Mouse (Mus musculus) bone marrow, adult 2 months (tissue): ENCODE measurements around the gene Rpl3. TPM values are rescaled to one million over a fixed set of nuclear protein-coding genes. Genes with fewer than 3 reads are reported as not detected.

Experiments used
- H3K27ac ChIP-seq: fragments of 200-500 bp; 2 replicates; pipeline ENCODE4 v1.5.1; 2012; ENCODE audit warnings: low read depth, mild to moderate bottlenecking, control low read depth, inconsistent platforms, low read length; ENCODE audit not compliant: control insufficient read depth, poor library complexity, insufficient read depth
- H3K4me1 ChIP-seq: fragments of 200-500 bp; 2 replicates; pipeline ENCODE4 v1.6.1; 2011; ENCODE audit warnings: low read length; ENCODE audit not compliant: control insufficient read depth, insufficient read depth
- H3K4me3 ChIP-seq: fragments of 200-500 bp; replicated peaks from 2 replicates; pipeline ENCODE3; 2011; ENCODE audit warnings: mild to moderate bottlenecking, low read depth, low read length, control low read depth; ENCODE audit not compliant: control insufficient read depth
- CTCF ChIP-seq: fragments of 200-500 bp; IDR thresholded peaks from 2 replicates; pipeline ENCODE4 v1.5.1; 2011; ENCODE audit warnings: low read length, control low read depth; ENCODE audit not compliant: control insufficient read depth, insufficient read depth
- POLR2A ChIP-seq: fragments of 200-500 bp; IDR thresholded peaks from 2 replicates; pipeline ENCODE4 v1.6.1; 2011; ENCODE audit warnings: low read depth, mild to moderate bottlenecking, control low read depth, low read length, borderline replicate concordance; ENCODE audit not compliant: control insufficient read depth
- WGBS: fragments of 180-500 bp; shearing (Covaris S2); methylation state at CpG from one replicate; pipeline ENCODE4 v1.1.7; 2018; 5-methylcytosine and 5-hydroxymethylcytosine counted together
- polyA plus RNA-seq: library from polyadenylated mRNA; stranded (reverse); fragments of >200 nt; gene quantifications from 2 replicates; pipeline ENCODE4 v1.2.4, GENCODE M21; 2011; ENCODE audit warnings: low replicate concordance; ENCODE audit not compliant: missing spikeins, insufficient read depth, insufficient read length

The Rpl3 gene
- polyA plus RNA-seq, 1 experiment: 1,315 TPM

DNA sequence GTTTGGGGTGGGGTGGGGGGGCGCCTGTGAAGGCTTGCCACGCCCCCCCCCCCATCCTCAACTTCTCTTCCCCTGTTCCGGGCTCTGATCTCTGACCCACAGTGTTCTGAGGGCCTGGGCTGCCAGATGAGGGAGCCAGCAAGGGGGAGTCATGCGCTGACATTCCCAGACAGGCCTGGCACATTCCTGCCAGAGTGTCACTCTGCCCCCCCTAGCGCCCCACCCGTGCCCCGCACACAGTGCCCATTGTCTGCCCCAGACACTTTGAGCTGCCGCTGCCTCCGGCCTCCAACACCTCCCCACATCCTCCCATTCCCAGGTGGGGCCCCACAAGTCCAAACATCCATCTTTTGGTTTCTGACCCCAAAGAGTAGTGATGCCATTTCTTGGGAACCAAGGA, 29.3 kb downstream of the Rpl3 start:
- Histone ChIP-seq H3K4me1 (no peaks in the 10 kb centered on the region), H3K4me3 (no peak overlapping the region), H3K27ac (no peak overlapping the region)
- TF ChIP-seq CTCF (no peak), POLR2A (no peak)
- 75% methylated on average over 7 of the region's 9 CpGs for WGBS

DNA sequence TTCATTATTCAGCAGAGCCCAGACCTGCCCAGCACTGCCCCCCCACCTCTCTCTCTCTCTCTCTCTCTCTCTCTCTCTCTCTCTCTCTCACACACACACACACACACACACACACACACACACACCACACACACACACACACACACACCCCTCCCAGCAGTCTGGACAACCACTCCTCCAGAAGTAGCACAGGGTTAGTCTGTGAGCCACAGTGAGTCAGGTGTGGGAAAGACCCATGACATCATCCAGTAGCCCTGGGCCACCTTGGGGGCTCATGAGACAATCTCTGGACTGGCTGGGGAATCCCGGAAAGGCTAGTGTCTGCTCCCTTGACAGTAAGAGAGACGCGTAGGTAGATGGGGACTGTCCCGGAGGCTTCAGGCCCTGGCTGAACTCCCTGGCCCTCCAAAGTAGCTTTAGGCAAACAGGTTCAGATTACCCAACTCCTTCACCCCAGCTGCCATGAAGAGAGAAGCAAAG, 30.6 kb downstream of the Rpl3 start:
- Histone ChIP-seq H3K4me3 (no peak overlapping the region), H3K4me1 (no peaks in the 10 kb centered on the region), H3K27ac (no peak overlapping the region)
- TF ChIP-seq CTCF (no peak), POLR2A (no peak)
- WGBS: 88% methylated on average over 4 of the region's 4 CpGs

DNA sequence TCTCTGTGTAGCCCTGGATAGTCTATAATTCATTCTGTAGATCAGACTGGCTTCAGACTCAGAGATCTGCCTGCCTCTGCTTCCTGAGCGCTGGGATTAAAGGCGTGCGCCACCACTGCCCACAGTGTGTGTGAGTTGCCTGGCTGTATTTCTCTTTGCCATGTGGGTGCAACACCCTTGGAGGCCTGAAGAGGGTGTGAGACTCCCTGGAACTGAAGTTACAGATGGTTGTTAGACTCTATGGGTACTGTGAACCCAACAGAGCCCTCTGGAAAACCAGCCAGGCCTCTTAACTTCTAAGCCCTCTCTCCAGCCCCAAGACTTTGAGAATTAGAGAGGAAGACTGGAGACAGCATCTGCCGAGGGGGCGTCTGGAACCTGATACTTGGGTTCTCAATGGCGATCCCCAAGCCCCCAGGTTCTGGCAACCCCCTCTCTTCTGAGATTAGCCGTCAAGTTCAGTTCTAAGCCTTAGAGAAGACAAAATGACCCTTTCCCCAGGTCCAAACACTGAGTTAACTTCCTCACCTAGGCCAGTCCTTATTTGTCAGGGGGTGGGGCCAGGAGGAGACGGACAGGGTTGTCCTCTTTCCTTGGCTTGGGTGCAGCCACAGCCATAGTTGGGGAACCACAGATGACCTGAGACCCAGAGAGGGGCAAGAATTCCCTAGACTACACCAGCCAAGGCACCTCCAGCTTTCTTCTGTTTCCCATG, 31.2 kb downstream of the Rpl3 start:
- H3K4me3 ChIP-seq: no peak overlapping the region
- H3K27ac ChIP-seq: no peak overlapping the region
- WGBS: 85% methylated on average over 8 of the region's 8 CpGs
- H3K4me1 ChIP-seq: no peaks in the 10 kb centered on the region
- no peak for TF ChIP-seq CTCF
- TF ChIP-seq POLR2A: no peak

DNA sequence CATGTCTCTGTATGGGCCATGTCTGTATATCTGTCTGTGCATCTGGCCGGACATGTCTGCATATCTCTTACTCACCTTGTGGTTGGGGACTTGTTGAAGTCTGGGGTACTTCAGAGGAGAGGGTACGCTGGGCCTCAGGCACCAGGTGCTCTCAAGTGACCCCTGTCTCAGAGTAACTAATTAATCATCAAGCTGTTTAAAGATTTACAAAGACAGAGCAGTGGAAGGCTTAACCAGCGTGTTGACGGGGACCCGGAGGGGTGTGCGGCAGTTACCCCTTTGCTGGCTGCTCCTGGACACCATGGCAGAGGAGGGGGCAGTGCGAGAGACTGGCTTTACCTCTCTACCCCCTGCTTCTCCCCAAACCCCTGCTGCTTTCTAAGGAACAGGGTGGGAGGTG, 32.1 kb downstream of the Rpl3 start:
- Histone ChIP-seq H3K27ac (no peak overlapping the region), H3K4me1 (no peaks in the 10 kb centered on the region), H3K4me3 (no peak overlapping the region)
- TF ChIP-seq POLR2A (no peak), CTCF (no peak)
- WGBS: 87% methylated on average over 7 of the region's 7 CpGs

DNA sequence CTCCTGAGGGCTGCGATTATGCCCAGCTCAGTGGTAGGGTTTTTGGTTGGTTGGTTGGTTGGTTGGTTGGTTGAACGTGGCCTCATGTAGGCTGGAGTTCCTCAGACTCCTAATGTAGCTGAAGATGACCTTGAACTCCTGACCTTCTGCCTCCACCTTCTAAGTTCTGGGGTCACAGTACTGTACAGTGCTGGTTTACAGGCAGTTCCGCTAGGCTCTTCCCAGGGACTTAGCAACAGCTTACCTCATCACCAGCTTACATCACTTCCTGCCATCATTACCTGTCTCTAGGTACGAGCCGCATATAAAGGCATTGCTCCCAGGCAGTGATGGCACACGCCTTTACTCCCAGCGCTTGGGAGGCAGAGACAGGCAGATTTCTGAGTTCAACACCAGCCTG, 33.5 kb downstream of the Rpl3 start:
- TF ChIP-seq CTCF: no peak
- WGBS: 77% methylated on average over 7 of the region's 7 CpGs
- Histone ChIP-seq H3K4me1 (no peaks in the 10 kb centered on the region; the same call in 1 of the 2 replicates), H3K27ac (no peak overlapping the region), H3K4me3 (no peak overlapping the region)

GRCm38 (mm10) chr15:80054034-80054710, 37.5 kb downstream of the Rpl3 start:
- TF ChIP-seq POLR2A: no peak
- H3K4me3 ChIP-seq: no peak overlapping the region
- H3K4me1 ChIP-seq: no peaks in the 10 kb centered on the region; the same call in 1 of the 2 replicates
- 71% methylated on average over 7 of the region's 7 CpGs for WGBS
- H3K27ac ChIP-seq: no peak overlapping the region

- no peak overlapping the region for H3K4me3 ChIP-seq
- H3K4me1 ChIP-seq: no peaks in the 10 kb centered on the region; the same call in 1 of the 2 replicates
- no peak overlapping the region for H3K27ac ChIP-seq
- TF ChIP-seq CTCF: no peak
- no peak for TF ChIP-seq POLR2A
- 71% methylated on average over 8 of the region's 8 CpGs for WGBS
Observed at GRCm38 (mm10) chr15:80053381-80054033, 38.2 kb downstream of the Rpl3 start.

DNA sequence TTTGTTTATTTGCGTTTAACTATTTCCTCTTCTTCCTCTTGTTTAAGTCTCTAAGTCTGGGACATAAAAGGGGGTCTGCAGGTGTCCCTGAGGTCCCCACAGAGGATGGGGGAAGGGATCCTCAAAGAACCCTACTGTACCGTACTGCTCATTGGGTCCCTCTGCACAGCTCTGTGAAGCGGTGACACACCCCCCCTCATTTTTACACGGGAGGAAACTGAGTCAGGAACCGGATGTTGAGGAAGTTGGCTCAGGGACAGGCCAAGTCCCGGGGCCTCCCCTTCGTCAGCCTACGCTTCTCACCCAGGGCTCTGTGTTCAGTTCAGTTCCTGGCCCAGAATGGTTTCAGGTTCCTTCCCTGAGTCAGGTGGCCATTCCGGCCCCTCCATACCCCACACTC, 39.9 kb downstream of the Rpl3 start:
- H3K4me3 ChIP-seq: no peak overlapping the region
- H3K27ac ChIP-seq: no peak overlapping the region
- WGBS: 31% methylated on average over 9 of the region's 9 CpGs
- TF ChIP-seq POLR2A: no peak
- no peak for TF ChIP-seq CTCF
- H3K4me1 ChIP-seq: no peaks in the 10 kb centered on the region; the same call in 1 of the 2 replicates
